Mouse (Mus musculus): ENCODE results near the gene Camta1. TPM values are rescaled to one million over a fixed set of nuclear protein-coding genes. Genes with fewer than 3 reads are reported as not detected.

Camta1 gene
- polyA plus RNA-seq, 1 experiment from 2014 or later, result 159 TPM

DNA sequence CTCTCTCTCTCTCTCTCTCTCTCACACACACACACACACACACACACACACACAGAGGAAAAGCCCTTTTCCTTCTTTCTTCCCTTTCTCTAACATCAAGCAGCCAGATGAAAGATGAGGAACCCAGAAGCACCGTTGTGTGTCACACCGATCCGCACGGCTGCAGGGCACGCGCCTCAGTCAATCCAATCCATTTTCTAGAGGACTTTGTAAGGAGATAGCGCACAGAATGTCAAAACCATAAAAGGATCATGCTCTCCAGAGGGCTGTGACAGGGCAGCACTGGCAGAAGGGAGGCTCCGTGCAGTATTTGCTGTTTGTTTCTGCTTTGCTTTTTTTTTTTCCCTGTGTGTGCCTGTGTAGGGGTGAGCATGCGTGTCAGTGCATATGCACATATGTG is 258.1 kb downstream of the Camta1 start:
- Histone ChIP-seq H3K9ac (no peak overlapping the region), H3K27ac (ENCODE audit: poor library complexity, severe bottlenecking) (no peak overlapping the region), H3K36me3 (no peaks in the 10 kb centered on the region), H3K27me3 (replicated peaks) (no peaks in the 10 kb centered on the region), H3K4me1 (replicated peaks) (no peaks in the 10 kb centered on the region), H3K4me2 (no peak overlapping the region), H3K4me3 (no peak overlapping the region), H3K9me3 (replicated peaks) (no peaks in the 10 kb centered on the region)
- WGBS, result 84% methylated on average over 9 of the region's 9 CpGs
- no peak for ATAC-seq (ENCODE audit: insufficient number of reproducible peaks, low FRiP score)

- H3K4me1 ChIP-seq (replicated peaks), result no peaks in the 10 kb centered on the region
- no peaks in the 10 kb centered on the region for H3K36me3 ChIP-seq
- ATAC-seq (ENCODE audit: insufficient number of reproducible peaks, low FRiP score), result no peak
- no peak overlapping the region for H3K9ac ChIP-seq
- WGBS, result 58% methylated on average over 8 of the region's 8 CpGs
- no peak overlapping the region for H3K4me2 ChIP-seq
- H3K4me3 ChIP-seq, result no peak overlapping the region
- no peak overlapping the region for H3K27ac ChIP-seq (ENCODE audit: poor library complexity, severe bottlenecking)
- H3K27me3 ChIP-seq (replicated peaks), result no peaks in the 10 kb centered on the region
- H3K9me3 ChIP-seq (replicated peaks), result no peaks in the 10 kb centered on the region
These were observed 266.6 kb downstream of the Camta1 start for GRCm38 (mm10) chr4:151595116-151595515.

GRCm38 (mm10) chr4:151593042-151593441 is 268.6 kb downstream of the Camta1 start:
- Histone ChIP-seq H3K36me3 (no peaks in the 10 kb centered on the region), H3K9me3 (replicated peaks) (no peaks in the 10 kb centered on the region), H3K27ac (ENCODE audit: poor library complexity, severe bottlenecking) (no peak overlapping the region), H3K27me3 (replicated peaks) (no peaks in the 10 kb centered on the region), H3K9ac (no peak overlapping the region), H3K4me1 (replicated peaks) (no peaks in the 10 kb centered on the region), H3K4me3 (no peak overlapping the region), H3K4me2 (no peak overlapping the region)
- ATAC-seq (ENCODE audit: insufficient number of reproducible peaks, low FRiP score), result no peak
- 60% methylated on average over 7 of the region's 7 CpGs for WGBS

- H3K9me3 ChIP-seq (replicated peaks), result no peaks in the 10 kb centered on the region
- no peaks in the 10 kb centered on the region for H3K4me1 ChIP-seq (replicated peaks)
- H3K36me3 ChIP-seq, result no peaks in the 10 kb centered on the region
- H3K27ac ChIP-seq (ENCODE audit: poor library complexity, severe bottlenecking), result no peak overlapping the region
- H3K4me3 ChIP-seq, result no peak overlapping the region
- H3K9ac ChIP-seq, result no peak overlapping the region
- no peak overlapping the region for H3K4me2 ChIP-seq
- 77% methylated on average over 9 of the region's 9 CpGs for WGBS
- no peaks in the 10 kb centered on the region for H3K27me3 ChIP-seq (replicated peaks)
- no peak for ATAC-seq (ENCODE audit: insufficient number of reproducible peaks, low FRiP score)
These were observed 275.6 kb downstream of the Camta1 start for GRCm38 (mm10) chr4:151586074-151586473.

DNA sequence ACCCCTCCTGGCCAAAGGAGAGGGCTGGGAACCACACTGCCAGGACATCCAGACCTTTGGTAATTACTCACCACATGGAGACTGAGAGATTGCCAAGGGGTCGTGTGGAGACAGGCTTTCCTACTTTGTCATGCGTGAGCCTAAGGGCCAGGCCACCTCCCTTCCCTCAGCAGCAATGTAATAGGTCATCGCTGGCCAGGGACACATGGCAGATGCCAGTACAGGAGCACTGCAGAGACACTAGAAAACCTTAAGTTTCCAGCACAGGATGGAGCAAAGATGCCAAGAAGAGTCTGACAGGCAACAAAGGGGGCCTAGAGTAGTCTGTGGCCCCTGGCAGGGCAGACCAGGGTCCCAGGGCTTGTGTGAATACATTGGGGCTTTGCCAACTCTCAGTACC is 283.7 kb downstream of the Camta1 start:
- H3K36me3 ChIP-seq, result no peaks in the 10 kb centered on the region
- 64% methylated on average over 3 of the region's 3 CpGs for WGBS
- no peak for ATAC-seq (ENCODE audit: insufficient number of reproducible peaks, low FRiP score)

DNA sequence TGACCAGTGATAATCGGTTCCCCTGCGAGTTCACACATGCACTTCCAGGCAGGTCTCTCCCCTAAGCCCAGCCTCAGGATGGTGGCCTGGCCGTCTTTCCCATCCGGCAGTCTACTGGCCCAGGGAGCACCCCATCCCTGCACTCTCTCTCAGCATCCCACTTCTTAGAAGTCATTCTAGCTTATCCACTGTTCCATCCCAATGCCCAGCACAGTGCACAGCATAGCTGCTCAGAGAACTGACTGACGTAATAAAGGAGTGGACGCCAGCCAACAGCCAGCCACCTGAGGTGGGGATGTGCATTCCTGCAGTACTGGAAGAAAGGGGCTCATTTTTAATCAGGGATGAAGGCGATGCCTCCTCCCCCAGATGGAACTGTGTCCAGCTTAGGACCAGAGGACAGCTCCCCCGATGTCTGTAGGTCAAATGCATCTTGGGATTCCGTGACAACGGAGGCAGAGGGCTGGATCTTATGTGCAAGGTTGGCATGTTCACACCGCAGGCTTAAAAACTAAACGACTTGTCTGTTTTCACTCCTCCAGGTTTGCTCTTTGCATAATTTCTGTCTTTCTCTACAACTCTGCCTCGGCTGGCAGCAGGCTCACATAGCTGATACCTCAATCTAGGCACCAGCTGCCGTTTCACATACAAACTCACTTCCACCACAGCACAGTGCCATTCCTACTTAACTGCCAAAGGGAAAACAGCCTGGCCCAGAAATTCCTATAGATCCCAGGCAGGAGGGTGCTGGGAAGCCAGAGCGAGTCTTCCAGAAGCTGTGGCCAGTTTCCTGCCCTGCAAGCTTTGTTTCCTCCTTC is 285.2 kb downstream of the Camta1 start:
- Histone ChIP-seq H3K4me3 (no peak overlapping the region), H3K9ac (no peak overlapping the region), H3K4me2 (no peak overlapping the region), H3K9me3 (replicated peaks) (no peaks in the 10 kb centered on the region), H3K4me1 (replicated peaks) (no peaks in the 10 kb centered on the region; the same call in 1 of the 2 replicates), H3K27ac (ENCODE audit: poor library complexity, severe bottlenecking) (no peak overlapping the region; the same call in 1 of the 2 replicates), H3K27me3 (replicated peaks) (no peaks in the 10 kb centered on the region), H3K36me3 (no peaks in the 10 kb centered on the region)
- WGBS, result 69% methylated on average over 15 of the region's 15 CpGs
- ATAC-seq (ENCODE audit: insufficient number of reproducible peaks, low FRiP score), result no peak

More for the DNA sequence above, 283.7 kb downstream of the Camta1 start:
- Histone ChIP-seq H3K9me3 (replicated peaks) (no peaks in the 10 kb centered on the region), H3K4me2 (no peak overlapping the region), H3K4me3 (no peak overlapping the region), H3K27me3 (replicated peaks) (no peaks in the 10 kb centered on the region), H3K27ac (ENCODE audit: poor library complexity, severe bottlenecking) (no peak overlapping the region), H3K4me1 (replicated peaks) (no peaks in the 10 kb centered on the region; the same call in 1 of the 2 replicates), H3K9ac (no peak overlapping the region)

GRCm38 (mm10) chr4:151572716-151573115 is 289.0 kb downstream of the Camta1 start:
- H3K27me3 ChIP-seq (replicated peaks), result 0 out of 2 replicates have a peak, but pooled peaks cover 3% of the 10 kb centered on the region
- H3K9ac ChIP-seq, result no peak overlapping the region
- 69% methylated on average over 5 of the region's 5 CpGs for WGBS
- no peak overlapping the region for H3K4me2 ChIP-seq
- ATAC-seq (ENCODE audit: insufficient number of reproducible peaks, low FRiP score), result no peak
- H3K36me3 ChIP-seq, result no peaks in the 10 kb centered on the region
- H3K4me3 ChIP-seq, result no peak overlapping the region
- H3K27ac ChIP-seq (ENCODE audit: poor library complexity, severe bottlenecking), result no peak overlapping the region
- no peaks in the 10 kb centered on the region; the same call in none of the 2 replicates for H3K4me1 ChIP-seq (replicated peaks)
- no peaks in the 10 kb centered on the region for H3K9me3 ChIP-seq (replicated peaks)

- Histone ChIP-seq H3K9me3 (replicated peaks) (no peaks in the 10 kb centered on the region), H3K4me2 (no peak overlapping the region)
These were observed 292.1 kb downstream of the Camta1 start for GRCm38 (mm10) chr4:151569586-151569985.

DNA sequence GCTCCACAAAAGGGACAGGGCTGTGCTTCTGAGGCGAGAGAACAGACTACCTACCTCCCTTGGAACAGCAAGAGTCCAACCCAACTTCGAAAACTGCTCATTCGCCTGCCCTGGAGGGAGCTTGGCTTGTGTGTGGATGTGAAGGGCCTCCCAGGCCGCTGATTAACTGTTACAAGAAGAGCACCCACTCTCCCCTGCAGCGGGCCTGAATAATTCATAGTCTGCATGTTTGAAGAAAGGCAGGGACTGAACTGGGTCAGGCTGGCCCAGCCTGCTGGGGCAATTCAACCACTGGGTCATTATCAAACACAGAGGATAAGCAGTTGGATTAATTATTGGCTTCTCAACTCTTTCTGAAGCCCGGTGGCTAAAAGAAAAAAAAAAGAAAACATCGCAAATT is 292.8 kb downstream of the Camta1 start:
- no peaks in the 10 kb centered on the region for H3K36me3 ChIP-seq
- H3K9ac ChIP-seq, result no peak overlapping the region
- H3K9me3 ChIP-seq (replicated peaks), result no peaks in the 10 kb centered on the region
- H3K27me3 ChIP-seq (replicated peaks), result 0 out of 2 replicates have a peak, but pooled peaks cover 4% of the 10 kb centered on the region
- H3K4me3 ChIP-seq, result no peak overlapping the region
- no peak for ATAC-seq (ENCODE audit: insufficient number of reproducible peaks, low FRiP score)
- H3K4me1 ChIP-seq (replicated peaks), result no peaks in the 10 kb centered on the region; the same call in 1 of the 2 replicates
- 65% methylated on average over 7 of the region's 7 CpGs for WGBS
- H3K27ac ChIP-seq (ENCODE audit: poor library complexity, severe bottlenecking), result no peak overlapping the region
- no peak overlapping the region for H3K4me2 ChIP-seq

More at GRCm38 (mm10) chr4:151569586-151569985, 292.1 kb downstream of the Camta1 start:
- no peak overlapping the region for H3K9ac ChIP-seq
- no peaks in the 10 kb centered on the region for H3K36me3 ChIP-seq
- ATAC-seq (ENCODE audit: insufficient number of reproducible peaks, low FRiP score), result no peak
- no peak overlapping the region for H3K4me3 ChIP-seq
- no peaks in the 10 kb centered on the region; the same call in 1 of the 2 replicates for H3K4me1 ChIP-seq (replicated peaks)
- H3K27ac ChIP-seq (ENCODE audit: poor library complexity, severe bottlenecking), result no peak overlapping the region
- WGBS, result 65% methylated on average over 3 of the region's 3 CpGs
- 0 out of 2 replicates have a peak, but pooled peaks cover 4% of the 10 kb centered on the region for H3K27me3 ChIP-seq (replicated peaks)

GRCm38 (mm10) chr4:151567105-151567504 is 294.6 kb downstream of the Camta1 start:
- Histone ChIP-seq H3K9me3 (replicated peaks) (no peaks in the 10 kb centered on the region), H3K4me2 (no peak overlapping the region), H3K4me3 (no peak overlapping the region), H3K9ac (no peak overlapping the region), H3K36me3 (no peaks in the 10 kb centered on the region), H3K27ac (ENCODE audit: poor library complexity, severe bottlenecking) (no peak overlapping the region), H3K4me1 (replicated peaks) (no peaks in the 10 kb centered on the region; the same call in 1 of the 2 replicates), H3K27me3 (replicated peaks) (0 out of 2 replicates have a peak, but pooled peaks cover 4% of the 10 kb centered on the region)
- no peak for ATAC-seq (ENCODE audit: insufficient number of reproducible peaks, low FRiP score)
- WGBS, result 68% methylated on average over 4 of the region's 4 CpGs

DNA sequence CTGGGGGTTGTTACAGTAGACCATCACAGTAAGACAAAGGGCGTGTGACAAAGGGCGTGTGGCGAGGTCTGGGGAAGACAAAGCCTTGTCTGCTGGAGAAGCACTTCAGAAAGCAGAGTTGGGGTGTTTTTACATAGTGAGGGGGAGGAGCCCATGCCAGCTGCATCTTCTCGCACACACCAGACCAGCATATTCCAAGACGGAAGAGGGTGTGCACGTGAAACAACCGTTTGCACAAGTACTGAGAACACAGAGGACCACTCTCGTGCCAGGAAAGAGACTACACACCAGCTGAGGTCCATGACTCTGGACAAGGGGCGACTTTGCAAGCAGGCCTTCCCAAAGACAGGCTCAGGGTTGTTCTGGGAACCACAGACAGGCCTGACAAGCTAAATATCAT is 306.2 kb downstream of the Camta1 start:
- Histone ChIP-seq H3K4me2 (no peak overlapping the region), H3K27me3 (replicated peaks) (no peaks in the 10 kb centered on the region), H3K4me1 (replicated peaks) (peaks cover 8% of the 10 kb centered on the region), H3K4me3 (no peak overlapping the region), H3K36me3 (no peaks in the 10 kb centered on the region), H3K9ac (no peak overlapping the region), H3K27ac (ENCODE audit: poor library complexity, severe bottlenecking) (no peak overlapping the region), H3K9me3 (replicated peaks) (no peaks in the 10 kb centered on the region)
- ATAC-seq (ENCODE audit: insufficient number of reproducible peaks, low FRiP score), result 0 out of 2 replicates have a peak, but pooled peaks have one; percentile 28
- 78% methylated on average over 9 of the region's 9 CpGs for WGBS

All from heart, embryonic 12.5 days (tissue).